Mouse (Mus musculus): ENCODE results near the gene Zfp119b. TPM values are rescaled to one million over a fixed set of nuclear protein-coding genes. Genes with fewer than 3 reads are reported as not detected.
A peak's percentile ranks its signal among the peaks of the same experiment; 100 is the strongest.
"Not testable (repeated sequence)": the region's sequence is repeated elsewhere in the genome, so short reads cannot be mapped to it uniquely, and the experiment has no call there.

Zfp119b gene
- polyA plus RNA-seq, 1 experiment from 2014 or later: 8.2 TPM

DNA sequence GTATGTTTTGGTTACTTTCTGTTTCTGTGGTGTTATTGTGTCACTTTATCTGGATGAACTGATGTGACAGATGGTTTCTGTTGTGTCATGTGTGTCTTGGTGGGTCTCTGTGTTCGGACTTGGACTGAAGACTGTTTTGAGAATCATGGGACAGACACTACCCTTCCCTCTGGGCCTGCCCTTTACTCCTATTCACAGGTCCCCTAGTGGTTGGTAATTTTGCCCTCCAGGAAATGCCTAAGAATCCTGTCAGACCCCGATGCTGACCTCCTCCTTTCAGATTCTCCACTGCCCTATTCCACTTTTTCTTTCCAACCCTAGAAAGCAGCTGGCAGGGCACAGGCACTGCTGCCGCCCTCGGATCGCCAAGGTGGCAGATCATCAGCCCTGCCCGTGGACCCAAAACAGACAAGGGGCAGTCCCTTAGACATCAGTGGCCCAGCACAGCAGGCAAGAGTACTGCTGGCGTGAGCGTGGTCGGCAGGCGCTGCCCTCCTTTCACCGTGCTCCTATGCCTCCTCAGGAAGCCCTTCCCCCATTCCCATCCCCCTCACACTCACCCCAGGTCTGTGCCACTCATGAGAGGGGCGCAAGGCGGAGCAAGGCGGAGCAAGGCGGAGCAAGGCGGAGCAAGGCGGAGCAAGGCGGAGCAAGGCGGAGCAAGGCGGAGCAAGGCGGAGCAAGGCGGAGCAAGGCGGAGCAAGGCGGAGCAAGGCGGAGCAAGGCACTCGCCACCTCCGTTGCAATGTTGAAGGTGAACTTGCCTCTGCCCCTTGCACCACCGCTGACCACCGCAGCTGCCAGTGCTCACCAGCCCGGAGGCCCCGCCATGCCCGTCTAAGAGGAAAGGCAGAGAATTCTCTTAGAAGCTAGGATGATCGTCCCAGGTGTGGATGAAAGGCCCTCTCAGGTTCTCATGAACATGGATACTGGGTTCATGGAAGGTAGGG is 17.5 kb downstream of the Zfp119b start:
- Histone ChIP-seq H3K4me3 (peak overlapping the region; percentile 58), H3K27ac (peak overlapping the region; percentile 90), H3K4me2 (peak overlapping the region; percentile 73), H3K9ac (peak overlapping the region; percentile 84), H3K9me3 (0 out of 2 replicates have a peak, but pooled peaks cover 2% of the 10 kb centered on the region), H3K4me1 (replicated peaks) (peaks cover 10% of the 10 kb centered on the region), H3K36me3 (no peaks in the 10 kb centered on the region), H3K27me3 (no peaks in the 10 kb centered on the region)
- 1% methylated on average over 33 of the region's 33 CpGs for WGBS
- ATAC-seq (ENCODE audit: low FRiP score): peak; percentile 98

DNA sequence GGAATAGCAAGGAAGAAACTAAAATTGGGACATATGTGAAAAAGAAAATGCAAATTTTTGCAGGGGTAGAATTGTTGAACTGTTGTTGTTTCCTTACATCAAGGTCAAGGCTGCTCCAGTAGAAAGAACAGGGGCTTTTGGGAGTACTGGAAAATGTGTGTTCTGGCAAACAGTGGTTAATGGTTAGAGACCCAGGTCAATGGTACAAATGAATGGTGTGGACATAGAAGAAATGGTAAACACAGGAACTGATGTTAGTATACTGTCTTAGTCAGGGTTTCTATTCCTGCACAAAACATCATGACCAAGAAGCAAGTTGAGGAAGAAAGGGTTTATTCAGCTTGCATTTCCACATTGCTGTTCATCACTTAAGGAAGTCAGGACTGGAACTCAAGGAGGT is 42.6 kb downstream of the Zfp119b start:
- Histone ChIP-seq H3K4me2 (no peak overlapping the region), H3K36me3 (no peaks in the 10 kb centered on the region), H3K4me1 (replicated peaks) (no peaks in the 10 kb centered on the region), H3K27me3 (no peaks in the 10 kb centered on the region), H3K9me3 (no peaks in the 10 kb centered on the region), H3K4me3 (no peak overlapping the region), H3K9ac (no peak overlapping the region), H3K27ac (no peak overlapping the region)
- no peak for ATAC-seq (ENCODE audit: low FRiP score)

DNA sequence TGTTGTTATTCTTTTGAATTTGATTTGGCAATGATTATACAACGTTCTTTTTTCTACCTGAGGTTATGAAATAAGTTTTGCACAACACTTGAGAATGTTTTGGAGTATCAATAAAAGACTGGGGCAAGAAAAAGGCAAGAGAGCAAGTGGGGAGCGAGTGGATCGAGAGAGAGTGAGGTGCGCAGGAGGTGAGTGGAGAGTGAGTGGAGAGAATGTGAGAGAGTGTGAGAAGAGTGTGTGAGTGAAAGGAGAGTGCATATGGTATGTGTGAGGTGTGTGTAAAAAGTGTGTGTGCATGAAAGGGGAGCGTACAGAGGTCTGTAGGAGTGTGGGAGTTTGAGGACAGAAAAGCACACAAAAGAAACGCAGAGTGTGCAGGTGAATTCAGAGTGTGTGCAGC is 45.2 kb downstream of the Zfp119b start:
- Histone ChIP-seq H3K4me1 (replicated peaks) (no peaks in the 10 kb centered on the region), H3K36me3 (peaks cover 6% of the 10 kb centered on the region), H3K4me3 (no peak overlapping the region), H3K9me3 (no peaks in the 10 kb centered on the region), H3K27me3 (no peaks in the 10 kb centered on the region), H3K27ac (no peak overlapping the region), H3K4me2 (no peak overlapping the region), H3K9ac (no peak overlapping the region)
- WGBS: 70% methylated on average over 6 of the region's 6 CpGs
- no peak for ATAC-seq (ENCODE audit: low FRiP score)

DNA sequence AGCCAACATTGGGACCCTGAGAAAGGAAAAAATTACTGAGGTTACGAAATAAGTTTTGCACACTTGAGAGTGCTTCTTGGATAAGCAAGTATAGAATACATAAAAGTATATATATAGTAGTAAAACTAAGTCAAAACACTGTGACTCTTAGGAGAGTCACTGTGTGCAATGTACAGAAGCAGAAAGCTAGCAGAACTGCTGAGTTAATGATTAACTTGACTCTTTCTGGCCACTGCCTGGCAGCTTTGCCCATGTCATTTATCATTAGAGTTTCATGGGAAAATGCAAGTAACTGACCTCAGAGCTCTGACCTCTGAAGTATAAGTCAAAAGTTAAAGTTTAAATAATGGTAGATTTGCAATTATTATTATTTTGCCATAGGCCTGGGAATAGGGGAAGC is 45.6 kb downstream of the Zfp119b start:
- Histone ChIP-seq H3K9ac (no peak overlapping the region), H3K4me2 (no peak overlapping the region), H3K36me3 (peaks cover 9% of the 10 kb centered on the region), H3K27ac (no peak overlapping the region), H3K4me3 (no peak overlapping the region), H3K4me1 (replicated peaks) (no peaks in the 10 kb centered on the region), H3K9me3 (no peaks in the 10 kb centered on the region), H3K27me3 (no peaks in the 10 kb centered on the region)
- no peak for ATAC-seq (ENCODE audit: low FRiP score)
- 90% methylated on average over 1 of the region's 1 CpGs for WGBS

DNA sequence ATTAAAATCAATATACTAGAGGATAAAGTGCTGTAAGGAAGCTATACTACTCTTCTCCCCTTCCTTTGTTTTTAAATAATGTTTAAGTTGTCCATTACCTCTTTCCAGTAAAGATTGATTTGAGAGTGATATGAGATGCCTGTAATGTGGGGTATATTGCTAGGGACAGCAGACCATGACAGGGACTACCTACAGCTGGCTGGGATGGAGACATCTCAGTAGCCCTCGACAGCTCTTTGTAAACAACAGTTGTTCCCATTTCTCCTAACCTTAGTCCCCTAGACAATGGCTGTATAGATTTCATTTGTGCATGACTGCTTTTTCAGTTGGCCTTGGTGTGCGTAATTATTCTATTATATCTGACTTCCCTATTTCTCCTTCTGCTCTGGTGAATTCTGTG is 46.2 kb downstream of the Zfp119b start:
- Histone ChIP-seq H3K27me3 (no peaks in the 10 kb centered on the region), H3K4me1 (replicated peaks) (no peaks in the 10 kb centered on the region), H3K27ac (no peak overlapping the region), H3K4me3 (no peak overlapping the region), H3K36me3 (peaks cover 14% of the 10 kb centered on the region), H3K9ac (no peak overlapping the region), H3K4me2 (no peak overlapping the region), H3K9me3 (peaks cover 5% of the 10 kb centered on the region; the same call in 1 of the 2 replicates)
- no peak for ATAC-seq (ENCODE audit: low FRiP score)
- 41% methylated on average over 2 of the region's 2 CpGs for whole genome bisulfite sequencing

DNA sequence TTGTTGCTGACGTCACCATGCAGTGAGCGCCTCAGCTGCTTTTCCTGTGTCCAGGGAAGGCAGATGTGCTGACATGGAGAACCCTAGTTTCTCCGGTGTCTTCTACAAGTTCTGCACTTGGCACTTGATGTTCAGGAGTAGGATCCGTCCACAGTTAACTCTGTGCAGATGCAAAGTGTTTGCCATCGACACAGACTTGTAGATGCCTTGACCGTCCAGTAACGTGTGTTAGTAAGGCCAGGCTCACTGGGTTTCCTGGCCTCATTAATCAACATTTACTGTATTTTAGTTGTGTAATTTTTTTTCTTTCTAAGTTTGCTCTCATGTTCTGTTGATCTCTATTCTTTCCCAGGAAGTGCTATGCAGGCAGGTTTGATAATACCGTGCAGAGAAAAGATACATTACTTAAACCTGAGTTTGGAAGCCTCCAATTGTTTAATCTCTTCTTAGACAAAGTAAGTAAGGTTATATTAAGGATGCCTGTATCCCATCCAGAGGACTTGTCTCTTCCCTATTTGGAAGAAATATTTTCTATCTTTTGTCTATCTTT is 56.8 kb downstream of the Zfp119b start:
- H3K9ac ChIP-seq: peak overlapping the region; percentile 59
- not testable (repeated sequence) for H3K27me3 ChIP-seq; H3K9me3 ChIP-seq; H3K4me1 ChIP-seq (replicated peaks); ATAC-seq (ENCODE audit: low FRiP score)
- peak overlapping the region; percentile 74 for H3K27ac ChIP-seq
- 13% methylated on average over 6 of the region's 8 CpGs for WGBS
- H3K4me3 ChIP-seq: peak overlapping the region; percentile 49
- peaks cover 16% of the 10 kb centered on the region for H3K36me3 ChIP-seq
- peak overlapping the region; percentile 57 for H3K4me2 ChIP-seq

Other genes starting within 250 kb of the Zfp119b start
- gene Pot1b, start 236.9 kb downstream of the Zfp119b start, polyA plus RNA-seq (2015; fragmentation: Nextera tagmentation; extraction: Ambion mirVana): 9.2 and 9.8 TPM in 2 replicates
- gene Adgre4, start 199.5 kb downstream of the Zfp119b start, polyA plus RNA-seq (2015; fragmentation: Nextera tagmentation; extraction: Ambion mirVana): 0.08 and 0.25 TPM in 2 replicates
- 11.9 and 12.1 TPM in 2 replicates for gene Zfp119a, start 70.6 kb downstream of the Zfp119b start, polyA plus RNA-seq (2015; fragmentation: Nextera tagmentation; extraction: Ambion mirVana)
- 14.5 and 15.3 TPM in 2 replicates for gene Zfp959, start 57.4 kb downstream of the Zfp119b start, polyA plus RNA-seq (2015; fragmentation: Nextera tagmentation; extraction: Ambion mirVana)
- 5.0 and 6.8 TPM in 2 replicates for gene Ebi3, start 3.1 kb upstream of the Zfp119b start, polyA plus RNA-seq (2015; fragmentation: Nextera tagmentation; extraction: Ambion mirVana)
- 23.2 and 25.2 TPM in 2 replicates for gene Yju2, start 9.6 kb upstream of the Zfp119b start, polyA plus RNA-seq (2015; fragmentation: Nextera tagmentation; extraction: Ambion mirVana)
- 170 and 182 TPM in 2 replicates for gene Shd, start 21.0 kb upstream of the Zfp119b start, polyA plus RNA-seq (2015; fragmentation: Nextera tagmentation; extraction: Ambion mirVana)
- 159 and 172 TPM in 2 replicates for gene Fsd1, start 37.0 kb upstream of the Zfp119b start, polyA plus RNA-seq (2015; fragmentation: Nextera tagmentation; extraction: Ambion mirVana)
- 5.7 and 5.8 TPM in 2 replicates for gene Stap2, start 56.1 kb upstream of the Zfp119b start, polyA plus RNA-seq (2015; fragmentation: Nextera tagmentation; extraction: Ambion mirVana)
- 159 and 163 TPM in 2 replicates for gene Mpnd, start 56.2 kb upstream of the Zfp119b start, polyA plus RNA-seq (2015; fragmentation: Nextera tagmentation; extraction: Ambion mirVana)
- 116 and 118 TPM in 2 replicates for gene Sh3gl1, start 87.1 kb upstream of the Zfp119b start, polyA plus RNA-seq (2015; fragmentation: Nextera tagmentation; extraction: Ambion mirVana)
- 6.1 and 6.9 TPM in 2 replicates for gene Chaf1a, start 90.9 kb upstream of the Zfp119b start, polyA plus RNA-seq (2015; fragmentation: Nextera tagmentation; extraction: Ambion mirVana)
- gene Ubxn6, start 125.5 kb upstream of the Zfp119b start, polyA plus RNA-seq (2015; fragmentation: Nextera tagmentation; extraction: Ambion mirVana): 77.2 and 86.0 TPM in 2 replicates
- gene Hdgfl2, start 130.1 kb upstream of the Zfp119b start, polyA plus RNA-seq (2015; fragmentation: Nextera tagmentation; extraction: Ambion mirVana): 150 and 154 TPM in 2 replicates
- 0.10 TPM in 2 replicates for gene Plin4, start 160.3 kb upstream of the Zfp119b start, polyA plus RNA-seq (2015; fragmentation: Nextera tagmentation; extraction: Ambion mirVana)
- 0.83 and 1.0 TPM in 2 replicates for gene Plin5, start 168.1 kb upstream of the Zfp119b start, polyA plus RNA-seq (2015; fragmentation: Nextera tagmentation; extraction: Ambion mirVana)
- not detected in 2 replicates for gene Lrg1, start 172.5 kb upstream of the Zfp119b start, polyA plus RNA-seq (2015; fragmentation: Nextera tagmentation; extraction: Ambion mirVana)
- 10.5 and 11.7 TPM in 2 replicates for gene Sema6b, start 190.8 kb upstream of the Zfp119b start, polyA plus RNA-seq (2015; fragmentation: Nextera tagmentation; extraction: Ambion mirVana)
- gene Tnfaip8l1, start 213.0 kb upstream of the Zfp119b start, polyA plus RNA-seq (2015; fragmentation: Nextera tagmentation; extraction: Ambion mirVana): 7.9 and 9.2 TPM in 2 replicates
- gene Mydgf, start 234.4 kb upstream of the Zfp119b start, polyA plus RNA-seq (2015; fragmentation: Nextera tagmentation; extraction: Ambion mirVana): 69.2 and 72.6 TPM in 2 replicates